Mouse (Mus musculus): ENCODE measurements around the gene Trim38.
A peak's percentile ranks its signal among the peaks of the same experiment; 100 is the strongest.

Gene Trim38

DNA sequence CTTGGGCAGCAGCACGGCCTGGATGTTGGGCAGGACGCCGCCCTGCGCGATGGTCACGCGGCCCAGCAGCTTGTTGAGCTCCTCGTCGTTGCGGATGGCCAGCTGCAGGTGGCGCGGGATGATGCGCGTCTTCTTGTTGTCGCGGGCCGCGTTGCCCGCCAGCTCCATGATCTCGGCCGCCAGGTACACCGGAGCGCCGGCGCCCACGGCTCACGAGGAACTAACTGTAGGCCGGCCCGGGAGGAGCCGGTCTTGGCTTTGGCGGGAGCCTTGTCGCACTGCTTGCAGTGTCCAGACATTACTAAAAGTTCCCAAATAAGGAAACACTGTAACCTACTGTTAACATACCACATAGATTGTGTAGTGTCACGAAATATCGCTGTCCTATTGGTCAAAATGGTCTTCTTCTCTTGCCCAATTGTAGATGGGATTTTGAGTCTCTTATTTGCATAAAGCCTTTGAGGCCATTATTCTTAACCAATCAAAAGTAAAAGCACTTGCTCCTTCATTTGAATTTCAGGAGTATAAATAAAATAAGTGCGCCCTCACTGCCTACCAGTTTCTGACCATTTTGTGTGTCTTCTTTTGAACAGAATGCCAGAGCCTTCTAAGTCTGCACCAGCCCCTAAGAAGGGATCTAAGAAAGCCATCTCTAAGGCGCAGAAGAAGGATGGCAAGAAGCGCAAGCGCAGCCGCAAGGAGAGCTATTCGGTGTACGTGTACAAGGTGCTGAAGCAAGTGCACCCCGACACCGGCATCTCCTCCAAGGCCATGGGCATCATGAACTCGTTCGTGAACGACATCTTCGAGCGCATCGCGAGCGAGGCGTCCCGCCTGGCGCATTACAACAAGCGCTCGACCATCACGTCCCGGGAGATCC, 23.3 kb upstream of the Trim38 start, which contains the start of gene Hist1h2bb:
Gene Hist1h2bb (plus strand): TSS at position 534 of the 880 bp plus-strand sequence.
- peak; percentile 98 for DNase-seq (ENCODE audit: low read depth, low spot score)

DNA sequence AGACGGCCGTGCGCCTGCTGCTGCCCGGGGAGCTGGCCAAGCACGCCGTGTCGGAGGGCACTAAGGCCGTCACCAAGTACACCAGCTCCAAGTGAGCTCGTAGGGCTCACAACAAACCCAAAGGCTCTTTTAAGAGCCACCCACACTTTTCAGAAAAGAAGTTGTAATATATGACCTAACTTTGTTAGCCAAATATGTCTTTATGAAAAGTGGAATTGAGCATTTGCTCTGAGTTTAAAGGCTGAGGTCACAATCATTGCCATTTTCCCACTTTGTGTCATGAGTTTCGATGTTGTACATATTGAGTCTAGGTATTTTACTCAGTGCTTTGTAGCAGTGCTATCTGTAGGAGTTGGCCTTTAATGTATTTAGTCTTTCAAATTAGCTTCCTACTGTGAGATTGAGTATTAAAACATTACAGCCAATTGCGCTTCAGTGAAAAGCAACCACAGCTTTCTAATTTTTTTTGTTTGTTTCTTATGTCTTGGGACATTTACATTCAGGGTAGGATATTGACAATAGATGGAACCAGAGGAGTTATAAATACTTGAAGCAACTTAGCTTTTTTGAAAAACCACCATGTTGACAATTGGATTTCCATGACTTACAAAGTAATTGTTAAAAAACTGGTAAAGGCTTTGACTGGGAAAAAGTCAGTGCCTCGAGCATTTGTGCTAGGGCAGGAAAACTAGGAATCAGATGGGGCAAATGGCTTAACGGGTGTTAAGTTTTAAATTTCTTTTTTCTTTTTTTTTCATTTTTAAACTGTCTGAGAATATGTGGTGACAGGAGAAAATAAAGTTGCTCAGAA, 22.4 kb upstream of the Trim38 start:
- peak; percentile 82 for DNase-seq (ENCODE audit: low read depth, low spot score)

DNA sequence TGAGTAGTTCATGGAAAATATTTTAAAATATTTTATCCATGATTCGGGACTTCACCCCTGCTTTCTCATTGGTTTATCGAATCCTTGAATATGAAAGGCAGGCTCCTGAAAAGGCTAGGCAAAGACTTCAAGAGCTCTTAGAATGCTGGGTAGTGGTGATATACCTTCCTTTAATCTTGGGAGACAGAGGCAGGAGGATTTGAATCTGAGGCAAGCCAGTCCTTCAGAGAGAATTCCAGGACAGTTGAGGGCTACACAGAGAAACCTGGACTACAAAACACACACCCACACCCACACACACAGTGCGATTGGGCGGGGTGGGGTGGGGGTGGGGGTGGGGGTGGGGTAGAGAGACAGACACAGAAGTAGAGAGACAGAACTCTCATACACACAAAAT, 21.8 kb upstream of the Trim38 start:
- DNase-seq (ENCODE audit: low read depth, low spot score), result peak; percentile 82

DNA sequence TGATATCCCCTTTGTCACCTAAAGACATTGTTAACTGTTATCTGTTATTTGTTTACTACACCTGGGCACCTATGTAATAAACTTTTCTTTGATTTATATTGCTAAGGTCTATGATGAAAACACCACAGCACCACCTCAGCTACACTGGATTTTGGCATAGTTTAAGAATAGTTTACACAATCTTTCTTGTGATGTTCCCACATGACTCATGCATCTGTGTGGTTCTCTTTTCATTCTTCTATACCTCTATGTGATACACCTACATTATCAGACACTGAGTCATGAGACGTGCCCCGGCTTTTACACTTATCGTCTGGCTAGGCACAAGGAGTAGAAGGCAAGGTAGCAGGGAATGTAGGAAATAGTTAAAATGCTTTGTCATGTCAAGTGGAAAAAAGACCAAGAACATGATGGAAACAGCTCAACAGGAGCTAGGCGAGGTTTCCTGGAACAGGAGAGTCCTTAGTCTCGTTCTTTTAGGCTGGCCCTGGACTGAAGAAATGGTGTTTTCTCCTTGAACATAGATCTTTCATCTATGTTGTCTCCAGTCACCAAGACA, 20.1 kb upstream of the Trim38 start:
- DNase-seq (ENCODE audit: low read depth, low spot score), result no peak

DNA sequence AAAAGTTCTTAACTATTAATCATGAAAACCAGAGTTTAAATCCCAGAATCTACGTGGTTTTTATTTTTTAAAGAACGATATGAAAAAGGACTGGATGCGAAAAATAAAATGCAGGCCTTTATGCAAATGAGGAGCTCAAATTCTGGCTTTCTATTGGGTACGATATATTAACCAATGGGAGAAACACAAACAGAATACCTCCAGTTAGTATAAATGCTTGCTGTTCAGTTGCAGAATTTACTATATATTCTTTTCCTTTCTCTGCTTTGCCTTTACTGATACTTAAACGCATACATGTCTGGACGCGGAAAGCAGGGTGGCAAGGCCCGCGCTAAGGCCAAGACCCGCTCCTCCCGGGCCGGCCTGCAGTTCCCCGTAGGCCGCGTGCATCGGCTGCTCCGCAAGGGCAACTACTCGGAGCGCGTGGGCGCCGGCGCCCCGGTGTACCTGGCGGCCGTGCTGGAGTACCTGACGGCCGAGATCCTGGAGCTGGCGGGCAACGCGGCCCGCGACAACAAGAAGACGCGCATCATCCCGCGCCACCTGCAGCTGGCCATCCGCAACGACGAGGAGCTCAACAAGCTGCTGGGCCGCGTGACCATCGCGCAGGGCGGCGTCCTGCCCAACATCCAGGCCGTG, 18.8 kb upstream of the Trim38 start, which contains the start of gene Hist1h2ab:
Gene Hist1h2ab (plus strand): TSS at position 288 of the 639 bp plus-strand sequence.
- DNase-seq (ENCODE audit: low read depth, low spot score), result peak; percentile 90

DNA sequence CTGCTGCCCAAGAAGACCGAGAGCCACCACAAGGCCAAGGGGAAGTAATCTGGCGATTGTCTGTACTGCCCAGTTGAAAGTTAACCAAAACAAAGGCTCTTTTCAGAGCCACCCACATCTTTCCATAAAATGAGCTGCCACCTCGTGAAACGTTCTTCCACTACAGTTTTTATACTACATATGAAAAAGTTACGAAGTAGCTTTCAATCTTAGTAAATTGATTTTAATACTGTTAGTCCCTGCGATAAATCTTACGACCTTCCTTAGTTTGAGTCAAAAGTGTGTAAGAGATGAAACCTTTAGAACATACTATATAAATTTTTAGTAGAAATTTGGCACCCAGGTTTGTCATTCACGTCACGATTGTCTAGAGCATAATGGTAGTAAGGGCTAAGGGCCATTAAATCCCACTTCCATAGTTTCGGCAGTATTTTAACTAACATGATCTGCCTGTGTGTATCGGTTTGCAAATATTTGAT, 18.2 kb upstream of the Trim38 start:
- DNase-seq (ENCODE audit: low read depth, low spot score), result peak; percentile 74

DNA sequence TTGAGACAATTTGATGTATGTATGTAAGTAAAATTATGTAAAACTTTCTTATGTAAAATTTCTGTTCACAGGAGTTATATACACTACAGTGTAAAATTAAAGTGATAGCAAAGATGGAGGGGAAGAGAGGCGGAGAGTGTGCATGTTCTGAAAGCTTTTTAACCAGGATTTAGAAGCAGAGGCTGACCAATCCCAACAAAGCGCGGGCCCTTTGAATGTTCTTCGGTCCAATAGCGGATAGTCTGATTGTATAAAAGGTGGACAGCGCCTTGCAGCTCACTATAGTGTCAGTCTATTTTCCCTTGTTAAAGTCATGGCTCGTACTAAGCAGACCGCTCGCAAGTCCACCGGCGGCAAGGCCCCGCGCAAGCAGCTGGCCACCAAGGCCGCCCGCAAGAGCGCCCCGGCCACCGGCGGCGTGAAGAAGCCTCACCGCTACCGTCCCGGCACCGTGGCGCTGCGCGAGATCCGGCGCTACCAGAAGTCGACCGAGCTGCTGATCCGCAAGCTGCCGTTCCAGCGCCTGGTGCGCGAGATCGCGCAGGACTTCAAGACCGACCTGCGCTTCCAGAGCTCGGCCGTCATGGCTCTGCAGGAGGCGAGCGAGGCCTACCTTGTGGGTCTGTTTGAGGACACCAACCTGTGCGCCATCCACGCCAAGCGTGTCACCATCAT, 17.5 kb upstream of the Trim38 start, which contains the start of gene Hist1h3b:
Gene Hist1h3b (plus strand): TSS at position 201 of the 675 bp plus-strand sequence.
- DNase-seq (ENCODE audit: low read depth, low spot score), result peak; percentile 98

DNA sequence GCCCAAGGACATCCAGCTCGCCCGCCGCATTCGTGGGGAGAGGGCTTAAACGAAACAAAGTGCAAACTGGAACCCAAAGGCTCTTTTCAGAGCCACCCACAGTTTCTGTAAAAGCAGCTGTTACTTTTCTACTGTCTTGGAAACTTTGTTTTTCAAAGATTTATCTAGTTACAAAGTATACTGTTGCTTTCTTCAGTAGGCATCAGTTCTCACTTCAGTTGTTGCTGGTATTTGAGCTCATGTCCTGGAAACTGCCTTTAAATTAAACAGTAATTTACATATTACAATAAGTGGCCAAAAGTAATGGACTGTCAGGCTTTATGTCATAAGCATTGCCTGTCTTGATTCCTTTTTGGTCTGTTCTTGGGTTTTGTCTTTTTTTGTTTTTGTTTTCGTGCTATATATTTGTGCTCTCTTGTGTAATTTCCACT, 17.0 kb upstream of the Trim38 start:
- DNase-seq (ENCODE audit: low read depth, low spot score), result peak; percentile 44

DNA sequence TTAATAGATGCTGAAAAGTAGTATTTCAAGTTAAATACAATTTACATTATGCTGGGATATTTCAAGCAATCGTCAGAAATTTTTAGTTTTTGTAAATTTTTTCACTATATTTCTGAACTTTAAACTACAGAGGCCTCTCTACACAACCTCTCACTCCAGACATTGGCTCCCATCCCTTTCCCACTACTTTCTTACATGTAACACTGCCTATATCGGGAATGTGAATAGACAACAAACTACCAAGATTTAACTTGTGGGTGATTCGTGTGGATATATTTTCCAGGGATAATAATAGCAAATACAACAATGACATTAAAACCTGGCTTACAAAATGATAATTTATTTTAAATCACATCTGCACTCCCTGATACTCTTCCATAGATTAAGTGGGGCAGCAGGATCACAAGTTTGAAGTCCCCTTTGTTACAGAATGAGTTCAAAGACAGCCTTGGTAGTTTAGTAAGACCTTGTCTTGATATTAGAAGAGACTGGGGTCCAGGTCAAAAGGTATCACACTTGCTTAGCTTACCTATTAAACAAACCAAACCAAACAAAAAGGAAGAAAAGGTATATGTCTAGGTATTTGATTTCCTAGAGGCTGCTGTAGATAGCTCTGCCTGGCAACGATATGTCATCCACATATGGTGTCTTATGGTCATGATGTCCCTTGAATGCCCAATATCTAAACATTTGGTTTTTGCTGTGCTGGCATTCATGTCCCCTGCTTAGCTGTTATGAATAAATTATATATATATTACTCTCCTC, 16.2 kb upstream of the Trim38 start:
- DNase-seq (ENCODE audit: low read depth, low spot score), result no peak

DNA sequence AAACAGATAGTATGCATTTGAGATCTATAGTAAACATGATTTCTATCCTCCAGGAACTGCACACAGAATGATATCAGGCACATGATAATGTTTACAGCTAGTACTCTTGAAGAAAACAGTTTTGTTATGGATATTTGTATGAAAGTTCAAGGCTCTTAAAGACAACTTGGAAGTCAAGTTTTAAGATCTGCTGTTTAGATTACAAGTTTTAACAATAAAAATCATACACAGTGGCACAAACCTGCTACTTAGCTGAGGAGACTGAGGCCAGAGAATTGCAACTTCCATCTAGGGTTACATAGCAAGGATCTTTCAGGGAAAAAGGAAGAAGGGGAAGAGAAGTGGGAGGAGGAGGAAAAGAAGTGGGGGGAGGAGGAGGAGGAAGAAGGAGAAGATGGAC, 14.7 kb upstream of the Trim38 start:
- DNase-seq (ENCODE audit: low read depth, low spot score), result no peak

DNA sequence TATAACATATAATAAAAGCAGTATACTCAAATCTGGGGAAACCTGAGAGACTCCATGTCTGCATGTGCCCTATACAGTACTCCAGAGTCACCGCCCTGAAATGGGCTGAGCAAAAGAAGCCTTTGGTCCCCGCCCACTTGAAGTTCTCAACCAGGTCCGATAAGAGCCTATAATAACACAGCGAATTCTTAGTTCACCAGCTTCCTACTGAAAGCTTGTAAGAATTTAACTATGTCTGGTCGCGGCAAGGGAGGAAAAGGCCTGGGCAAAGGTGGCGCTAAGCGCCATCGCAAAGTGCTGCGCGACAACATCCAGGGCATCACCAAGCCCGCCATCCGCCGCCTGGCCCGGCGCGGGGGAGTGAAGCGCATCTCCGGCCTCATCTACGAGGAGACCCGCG, 12.9 kb upstream of the Trim38 start, which contains the start of gene Hist1h4b:
Gene Hist1h4b (plus strand): TSS at position 224 of the 400 bp plus-strand sequence.
- peak; percentile 97 for DNase-seq (ENCODE audit: low read depth, low spot score)

DNA sequence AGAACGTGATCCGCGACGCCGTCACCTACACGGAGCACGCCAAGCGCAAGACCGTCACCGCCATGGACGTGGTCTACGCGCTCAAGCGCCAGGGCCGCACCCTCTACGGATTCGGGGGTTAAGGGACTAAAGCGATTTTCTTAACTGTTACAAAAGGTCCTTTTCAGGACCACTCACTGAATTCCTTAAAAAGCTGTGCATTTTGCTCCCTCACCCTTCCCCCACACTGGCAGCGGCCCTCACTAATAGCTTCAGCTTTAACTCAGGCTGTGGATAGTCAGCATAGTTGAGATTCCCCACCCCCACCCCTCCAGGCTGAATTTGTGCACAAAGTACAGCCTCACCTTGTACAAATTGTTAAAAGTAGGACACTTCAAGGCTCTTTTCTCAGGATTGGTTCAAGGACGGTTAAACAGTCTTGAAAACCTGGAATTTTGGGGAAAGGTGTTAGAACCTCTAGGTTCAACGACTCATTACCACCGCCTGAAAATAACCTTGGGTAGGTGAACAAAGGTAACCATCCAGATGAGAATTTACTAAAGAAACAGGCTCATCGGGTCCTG, 12.4 kb upstream of the Trim38 start:
- DNase-seq (ENCODE audit: low read depth, low spot score), result peak; percentile 94

DNA sequence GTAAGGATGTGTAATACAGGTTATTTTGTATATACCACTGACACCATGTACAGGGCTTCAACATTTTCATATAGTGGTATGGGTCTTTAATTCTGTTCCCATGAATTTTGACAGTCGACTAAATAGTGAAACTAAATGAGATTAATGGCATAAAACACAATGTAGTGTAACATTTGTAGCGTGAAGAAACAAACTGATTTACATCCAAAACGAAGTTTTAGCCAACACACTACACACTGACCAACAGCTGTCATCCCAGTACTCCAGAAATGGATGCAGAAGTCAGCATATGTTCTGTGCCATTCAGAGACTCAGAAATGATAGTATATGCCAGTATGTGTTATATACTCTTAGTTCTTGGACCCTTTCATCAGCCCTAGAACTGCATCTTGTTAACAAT, 11.8 kb upstream of the Trim38 start:
- DNase-seq (ENCODE audit: low read depth, low spot score), result no peak

DNA sequence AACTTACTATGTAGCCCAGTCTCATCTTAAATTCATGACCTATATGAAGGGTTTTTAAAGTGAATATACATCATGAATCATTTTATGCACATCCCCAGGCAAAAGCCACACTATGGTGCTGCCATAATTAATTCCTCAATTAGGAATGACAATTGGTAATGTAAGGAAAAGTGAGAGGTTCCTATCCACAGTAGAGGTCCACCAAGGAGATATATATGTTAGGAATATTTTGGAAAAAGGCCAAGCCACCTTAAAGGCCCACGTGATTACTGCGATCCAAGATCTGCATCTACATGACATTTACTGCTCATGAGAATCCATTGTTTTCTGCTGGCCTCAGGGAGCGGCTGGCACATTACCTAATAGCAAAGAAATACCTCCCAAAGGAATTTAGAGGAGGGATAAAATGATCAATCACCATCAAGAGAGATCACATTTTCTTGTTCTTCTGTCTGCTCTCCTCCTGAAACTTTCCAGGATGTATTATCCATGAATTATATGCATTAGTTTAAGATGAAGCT, 10.4 kb upstream of the Trim38 start:
- peak; percentile 64 for DNase-seq (ENCODE audit: low read depth, low spot score)

DNA sequence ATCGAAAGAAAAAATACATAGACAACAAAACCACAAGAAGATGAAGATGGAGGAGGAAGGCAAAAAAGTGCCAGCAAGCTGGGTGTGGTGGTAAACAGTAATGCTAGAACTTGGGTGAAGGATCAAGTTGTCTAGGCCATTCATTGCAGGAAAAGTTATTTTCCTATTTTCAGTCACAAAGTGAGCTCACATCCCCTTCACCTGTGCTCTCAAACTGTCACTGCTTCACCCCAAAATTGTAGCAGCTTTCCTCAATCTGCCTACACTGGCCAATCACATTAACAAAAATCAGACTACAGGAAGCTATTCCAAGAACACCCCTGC, 9.8 kb upstream of the Trim38 start:
- no peak for DNase-seq (ENCODE audit: low read depth, low spot score)

DNA sequence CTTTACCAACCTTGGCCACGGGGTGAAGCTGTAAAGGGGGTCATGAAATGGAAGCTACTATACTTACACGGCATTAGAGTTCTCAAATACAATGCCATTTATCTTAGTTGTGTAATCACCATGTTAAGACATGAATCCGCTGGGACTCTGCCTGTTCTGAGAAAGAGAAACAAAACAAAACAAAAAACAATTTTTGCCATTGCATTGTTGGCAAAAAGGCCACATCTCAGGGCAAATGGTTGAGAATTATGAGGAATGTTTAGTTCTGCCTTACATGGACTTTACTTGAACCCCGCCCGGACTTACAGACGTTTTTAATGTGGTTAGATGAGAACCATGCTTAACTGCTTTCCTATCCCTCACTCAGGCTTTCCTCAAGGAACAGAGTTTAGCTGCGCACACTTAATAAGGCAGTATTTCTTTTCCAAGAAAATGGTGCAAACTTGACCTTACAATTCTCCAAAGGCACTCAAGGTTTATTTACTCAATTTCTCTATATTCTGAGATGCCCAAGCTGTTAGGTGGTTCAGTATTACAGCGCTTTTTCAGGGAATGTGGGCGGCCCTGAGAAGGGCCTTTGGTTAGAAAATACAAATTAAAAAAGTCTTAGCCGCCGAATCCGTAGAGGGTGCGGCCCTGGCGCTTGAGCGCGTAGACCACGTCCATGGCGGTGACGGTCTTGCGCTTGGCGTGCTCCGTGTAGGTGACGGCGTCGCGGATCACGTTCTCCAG, 9.3 kb upstream of the Trim38 start:
- peak; percentile 88 for DNase-seq (ENCODE audit: low read depth, low spot score)

DNA sequence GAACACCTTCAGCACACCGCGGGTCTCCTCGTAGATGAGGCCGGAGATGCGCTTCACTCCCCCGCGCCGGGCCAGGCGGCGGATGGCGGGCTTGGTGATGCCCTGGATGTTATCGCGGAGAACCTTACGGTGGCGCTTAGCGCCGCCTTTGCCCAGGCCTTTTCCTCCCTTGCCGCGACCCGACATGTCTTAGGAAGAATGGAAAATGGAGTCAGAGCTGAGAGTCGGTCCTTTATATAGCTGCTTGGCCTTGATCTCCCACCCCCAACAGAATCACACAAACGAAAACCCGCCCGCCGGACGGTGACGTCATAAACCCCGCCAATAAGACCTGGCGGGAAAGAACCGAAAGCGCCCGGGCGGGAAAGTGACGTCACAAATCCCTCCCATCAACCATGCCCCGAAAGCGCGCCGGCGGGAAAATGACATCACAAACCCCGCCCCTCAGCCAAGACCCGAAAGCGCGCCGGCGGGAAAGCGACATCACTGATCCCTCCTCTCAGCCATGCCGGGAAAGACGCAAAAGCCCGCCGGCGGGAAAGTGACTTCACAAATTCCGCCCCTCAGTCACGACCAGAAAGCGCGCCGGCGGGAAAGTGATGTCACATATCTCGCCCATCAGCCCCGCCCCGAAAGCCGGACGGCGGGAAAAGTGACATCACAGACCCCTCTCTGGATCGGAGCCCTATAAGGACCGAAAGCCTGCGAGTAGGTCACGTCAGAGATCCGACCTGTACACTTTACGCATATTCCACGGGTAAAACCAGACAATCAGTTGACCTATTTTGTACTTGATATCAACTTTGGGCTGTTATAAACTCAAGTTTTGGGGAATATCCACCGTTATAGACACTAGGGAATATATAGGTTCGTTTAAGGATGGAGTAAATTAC, 8.5 kb upstream of the Trim38 start, which contains the start of gene Hist1h4a:
Gene Hist1h4a (minus strand): TSS at position 259 of the 893 bp plus-strand sequence.
- peak; percentile 99 for DNase-seq (ENCODE audit: low read depth, low spot score)

Data from R1 (cell line).